In the genomic region with DNA sequence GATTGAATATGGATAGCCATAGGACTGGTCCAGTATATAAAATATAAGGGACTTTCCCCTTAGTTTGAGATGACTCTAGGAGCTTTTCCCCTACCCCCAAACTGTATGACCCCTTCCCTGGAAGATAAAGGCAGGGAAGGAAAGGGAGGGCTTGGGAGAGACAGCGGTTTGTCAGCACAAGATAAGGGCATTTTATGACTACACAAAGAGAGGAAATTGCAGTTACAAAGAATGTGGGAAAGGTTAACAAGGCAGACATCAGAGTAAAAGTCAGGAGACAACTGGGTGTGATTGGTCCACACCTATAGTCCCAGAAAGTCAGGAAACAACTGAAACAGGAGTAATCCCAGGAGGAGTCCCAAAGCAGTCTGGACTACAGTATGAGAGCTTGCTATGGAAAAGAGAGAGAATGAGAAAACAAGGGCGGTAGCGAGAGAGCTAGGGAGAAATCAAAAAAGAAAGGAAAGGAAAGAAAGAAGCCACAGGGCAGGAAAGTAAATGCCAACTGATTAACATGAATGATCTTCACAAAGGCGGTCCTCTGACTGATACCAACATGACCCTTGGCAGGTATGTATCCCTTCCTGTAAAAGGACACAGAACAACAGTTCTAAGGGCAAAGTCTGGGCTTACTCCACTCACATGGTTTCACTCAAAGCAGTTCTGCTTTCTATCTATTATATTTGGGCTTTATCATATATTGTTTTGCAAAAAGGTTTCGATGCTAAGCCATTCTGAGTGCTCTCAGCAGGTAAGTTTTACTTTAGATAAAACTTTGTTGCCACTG, we compare ENCODE assay signal across 8 mouse cellular contexts. TPM values are rescaled to one million over a fixed set of nuclear protein-coding genes. Genes with fewer than 3 reads are reported as not detected.
DNase-seq lines count a peak whose midpoint lies in the region; ATAC-seq and TF ChIP-seq lines count a peak whose summit lies in the region.

Gene Xiap (plus strand): TSS at position 398 of the 787 bp plus-strand sequence.

- no peaks in the 10 kb centered on the region for H3K79me2 ChIP-seq in MEL (ENCODE audit: control insufficient read depth, insufficient read depth, low read length, poor library complexity)

- H3K27ac ChIP-seq in hindbrain, embryonic 11.5 days (ENCODE audit: low read depth, low read length) = no peak within 1 kb of the TSS
- no peak within 1 kb of the TSS for H3K27ac ChIP-seq in hindbrain, embryonic 16.5 days (ENCODE audit: low read depth, low read length)
- H3K27ac ChIP-seq in MEL (ENCODE audit: control insufficient read depth, low read depth, low read length) = peak within 1 kb of the TSS; percentile 47
- H3K27ac ChIP-seq in forebrain, embryonic 14.5 days (ENCODE audit: low read depth, low read length) = no peak within 1 kb of the TSS
- no peak within 1 kb of the TSS for H3K27ac ChIP-seq in midbrain, embryonic 10.5 days (replicated peaks)

- no peaks in the 10 kb centered on the region for H3K36me3 ChIP-seq in hindbrain, embryonic 11.5 days (ENCODE audit: control insufficient read depth, insufficient read depth, low read length)
- no peaks in the 10 kb centered on the region for H3K36me3 ChIP-seq in hindbrain, embryonic 16.5 days (ENCODE audit: control insufficient read depth, insufficient read depth, low read length)
- peaks cover 0 to 16% of the 10 kb centered on the region in 2 experiments; a peak in 2 of 4 replicates for H3K36me3 ChIP-seq in MEL (ENCODE audit: control insufficient read depth in 1 of 2, insufficient read depth in 2 of 2, low read length in 2 of 2)
- H3K36me3 ChIP-seq in forebrain, embryonic 14.5 days (ENCODE audit: control insufficient read depth, insufficient read depth, low read length) = no peaks in the 10 kb centered on the region
- H3K36me3 ChIP-seq in midbrain, embryonic 10.5 days = no peaks in the 10 kb centered on the region

- no peak for ATAC-seq in hindbrain, embryonic 11.5 days (ENCODE audit: low FRiP score)
- ATAC-seq in hindbrain, embryonic 16.5 days = no peak
- no peak for ATAC-seq in forebrain, embryonic 14.5 days
- no peak for ATAC-seq in inflammation-experienced regulatory T-cells, adult 6 months

- peak; percentile 44 to 60; a peak in 3 of 4 replicates for TF ChIP-seq EP300 in MEL (IDR thresholded peaks at IDR 0.05; ENCODE audit: low read depth in 1 of 2, low read length in 2 of 2)

- no peaks in the 10 kb centered on the region for H3K4me1 ChIP-seq in hindbrain, embryonic 11.5 days (replicated peaks; ENCODE audit: control insufficient read depth, insufficient read depth, low read length)
- H3K4me1 ChIP-seq in hindbrain, embryonic 16.5 days (ENCODE audit: control insufficient read depth, insufficient read depth, low read depth, low read length) = no peaks in the 10 kb centered on the region
- peaks cover 0 to 13% of the 10 kb centered on the region in 2 experiments; a peak in 3 of 4 replicates for H3K4me1 ChIP-seq in MEL (ENCODE audit: control insufficient read depth in 1 of 2, insufficient read depth in 2 of 2, low read length in 2 of 2)
- no peaks in the 10 kb centered on the region for H3K4me1 ChIP-seq in forebrain, embryonic 14.5 days (ENCODE audit: control insufficient read depth, insufficient read depth, low read length)
- H3K4me1 ChIP-seq in midbrain, embryonic 10.5 days = no peaks in the 10 kb centered on the region

- TF ChIP-seq POLR2A in MEL (IDR thresholded peaks at IDR 0.05; ENCODE audit: control insufficient read depth in 1 of 2, insufficient read depth in 1 of 2, low read depth in 1 of 2, low read length in 2 of 2, poor library complexity in 1 of 2) = no peak

- H3K9ac ChIP-seq in hindbrain, embryonic 11.5 days (ENCODE audit: low read depth, low read length) = no peak within 1 kb of the TSS
- no peak within 1 kb of the TSS for H3K9ac ChIP-seq in hindbrain, embryonic 16.5 days (ENCODE audit: low read depth, low read length)
- H3K9ac ChIP-seq in MEL (ENCODE audit: control insufficient read depth, low read depth, low read length, poor library complexity, severe bottlenecking) = peak within 1 kb of the TSS; percentile 35
- H3K9ac ChIP-seq in forebrain, embryonic 14.5 days (ENCODE audit: low read length) = no peak within 1 kb of the TSS

- H3K4me2 ChIP-seq in hindbrain, embryonic 11.5 days (replicated peaks; ENCODE audit: low read depth, low read length) = no peak within 1 kb of the TSS
- H3K4me2 ChIP-seq in hindbrain, embryonic 16.5 days (ENCODE audit: low read length) = no peak within 1 kb of the TSS
- H3K4me2 ChIP-seq in forebrain, embryonic 14.5 days (ENCODE audit: low read length) = no peak within 1 kb of the TSS

- 77% methylated on average over 5 of the region's 5 CpGs for WGBS in hindbrain, embryonic 11.5 days
- whole genome bisulfite sequencing in hindbrain, embryonic 16.5 days = 83% methylated on average over 5 of the region's 5 CpGs
- WGBS in forebrain, embryonic 14.5 days = 88% methylated on average over 5 of the region's 5 CpGs
- WGBS in midbrain, embryonic 10.5 days = 80% methylated on average over 5 of the region's 5 CpGs

- H3K9me3 ChIP-seq in hindbrain, embryonic 11.5 days (ENCODE audit: control insufficient read depth, low read length) = no peaks in the 10 kb centered on the region
- no peaks in the 10 kb centered on the region for H3K9me3 ChIP-seq in hindbrain, embryonic 16.5 days (ENCODE audit: control insufficient read depth, low read length)
- no peaks in the 10 kb centered on the region for H3K9me3 ChIP-seq in MEL (replicated peaks; ENCODE audit: insufficient read depth, low read length)
- H3K9me3 ChIP-seq in forebrain, embryonic 14.5 days (replicated peaks; ENCODE audit: control insufficient read depth, low read length) = no peaks in the 10 kb centered on the region
- H3K9me3 ChIP-seq in midbrain, embryonic 10.5 days (replicated peaks) = no peaks in the 10 kb centered on the region

- DNase-seq in hindbrain, embryonic 11.5 days (ENCODE audit: low spot score) = no peak
- DNase-seq in MEL (ENCODE audit: low read depth, low spot score) = peak; percentile 35
- no peak for DNase-seq in forebrain, embryonic 14.5 days (ENCODE audit: low spot score)
- no peak for DNase-seq in midbrain, embryonic 10.5 days (ENCODE audit: low spot score)
- DNase-seq in cerebellum, postnatal 4 days (ENCODE audit: low spot score in 2 of 2) = no peak
- no peak for DNase-seq in adipocyte (ENCODE audit: low spot score)

- TF ChIP-seq CTCF in MEL (IDR thresholded peaks at IDR 0.05 in 2 of 3, conservative IDR thresholded peaks at IDR 0.05 in 1 of 3; ENCODE audit: control insufficient read depth in 1 of 3, insufficient read depth in 1 of 3, low read depth in 2 of 3, low read length in 3 of 3, poor library complexity in 1 of 3, severe bottlenecking in 1 of 3) = no peak

- TF ChIP-seq RAD21 in MEL (IDR thresholded peaks at IDR 0.05; ENCODE audit: low read depth, low read length) = no peak

- H3K27me3 ChIP-seq in hindbrain, embryonic 11.5 days (ENCODE audit: control insufficient read depth, insufficient read depth, low read length) = no peaks in the 10 kb centered on the region
- no peaks in the 10 kb centered on the region for H3K27me3 ChIP-seq in hindbrain, embryonic 16.5 days (replicated peaks; ENCODE audit: control insufficient read depth, insufficient read depth, low read length)
- H3K27me3 ChIP-seq in MEL (ENCODE audit: control insufficient read depth in 1 of 2, insufficient read depth in 2 of 2, low read length in 2 of 2) = no peaks in the 10 kb centered on the region
- no peaks in the 10 kb centered on the region for H3K27me3 ChIP-seq in forebrain, embryonic 14.5 days (replicated peaks; ENCODE audit: control insufficient read depth, insufficient read depth, low read length)
- H3K27me3 ChIP-seq in midbrain, embryonic 10.5 days (ENCODE audit: low read depth, poor library complexity, severe bottlenecking) = no peaks in the 10 kb centered on the region

- no peak within 1 kb of the TSS for H3K4me3 ChIP-seq in hindbrain, embryonic 11.5 days (ENCODE audit: low read depth, low read length)
- no peak within 1 kb of the TSS for H3K4me3 ChIP-seq in hindbrain, embryonic 16.5 days (ENCODE audit: low read length)
- peak within 1 kb of the TSS; percentile 47 to 49 for H3K4me3 ChIP-seq in MEL (ENCODE audit: control insufficient read depth in 1 of 2, insufficient read depth in 1 of 2, low read depth in 2 of 2, low read length in 2 of 2)
- no peak within 1 kb of the TSS for H3K4me3 ChIP-seq in forebrain, embryonic 14.5 days (ENCODE audit: low read depth, low read length)
- no peak within 1 kb of the TSS for H3K4me3 ChIP-seq in midbrain, embryonic 10.5 days

TF ChIP-seq in MEL, 35 proteins besides CTCF, POLR2A, EP300 and RAD21:
- TF ChIP-seq GATA1 (IDR thresholded peaks at IDR 0.05; ENCODE audit: low read depth, low read length) (peak; percentile 58), ELF1 (IDR thresholded peaks at IDR 0.05; ENCODE audit: low read depth, low read length) (no peak)
TF ChIP-seq in MEL: peak in this region for 1.

RNA-seq across cellular contexts. Expression of gene Xiap, which starts in this region (rescaled TPM):
- 13.5 and 17.8 TPM in 2 replicates for polyA plus RNA-seq in hindbrain, embryonic 11.5 days (2014; fragmentation: Nextera tagmentation; extraction: Ambion mirVana)
- polyA plus RNA-seq in hindbrain, embryonic 16.5 days (2015; fragmentation: Nextera tagmentation; extraction: Ambion mirVana) = 9.4 and 10.8 TPM in 2 replicates
- 7.8 and 8.0 TPM in 2 replicates for total RNA-seq in MEL (2012; rRNA removed)
- polyA plus RNA-seq in MEL (2012; ENCODE audit: insufficient read depth in 1 of 2, insufficient read length in 2 of 2, low read depth in 1 of 2, low replicate concordance in 2 of 2, missing spikeins in 1 of 2) = 10 to 100 TPM; 11.8 to 89.2 TPM
- polyA plus RNA-seq in forebrain, embryonic 14.5 days (2014; fragmentation: Nextera tagmentation; extraction: Ambion mirVana) = 10.8 and 13.5 TPM in 2 replicates
- polyA plus RNA-seq in inflammation-experienced regulatory T-cells, adult 6 months (2017; shearing (Covaris generic)) = 10 to 100 TPM; 17.1 to 25.9 (median 21.1) TPM
- 11.2 and 12.0 TPM in 2 replicates for polyA plus RNA-seq in midbrain, embryonic 10.5 days (2016; fragmentation: Nextera tagmentation; extraction: Ambion mirVana)

Comparison
In these comparisons a context has a peak if more than half of its experiments do, and no peak if none do; other contexts are left out.
1. H3K4me3 ChIP-seq: peak in MEL (2 of 2); none in hindbrain, embryonic 11.5 days (single experiment), hindbrain, embryonic 16.5 days (single experiment), forebrain, embryonic 14.5 days (single experiment) and midbrain, embryonic 10.5 days (single experiment).